Mouse (Mus musculus): ENCODE results near the gene Tnfaip1. TPM values are rescaled to one million over a fixed set of nuclear protein-coding genes. Genes with fewer than 3 reads are reported as not detected.
A peak's percentile ranks its signal among the peaks of the same experiment; 100 is the strongest.
"Not testable (repeated sequence)": the region's sequence is repeated elsewhere in the genome, so short reads cannot be mapped to it uniquely, and the experiment has no call there.

The Tnfaip1 gene
- total RNA-seq (2022), result 10 to 100 TPM; 32.8 to 36.6 (median 34.2) TPM

DNA sequence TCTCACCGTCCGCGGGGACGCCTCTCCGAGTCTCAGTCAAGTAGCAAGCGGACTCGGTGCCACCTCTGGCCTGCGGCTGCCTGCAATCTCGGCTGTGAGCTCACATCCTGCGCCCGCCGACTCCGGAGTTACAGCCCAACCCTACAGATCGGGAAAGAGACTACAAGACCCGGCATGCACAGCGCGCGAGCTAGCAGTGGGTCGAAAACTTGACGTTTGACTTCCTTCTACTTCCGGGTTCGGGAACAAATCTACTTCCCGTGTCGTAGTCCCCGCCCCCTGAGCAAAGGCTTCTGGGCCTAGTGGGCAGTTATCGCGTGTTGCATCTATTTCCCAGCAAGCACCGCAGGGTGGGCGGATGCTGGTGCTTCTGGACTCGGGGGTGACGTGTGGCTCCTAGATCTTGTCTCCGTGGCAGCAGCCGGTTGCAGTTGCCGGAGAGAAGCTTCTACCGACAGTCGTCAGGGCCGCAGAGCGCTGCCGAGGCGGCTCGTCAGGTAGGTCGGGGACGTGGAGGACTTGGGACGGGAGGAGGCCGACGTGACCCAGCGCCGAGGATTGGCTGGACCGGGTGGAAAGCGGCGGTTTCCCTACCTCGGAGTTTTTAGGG lies at the start of gene Tnfaip1, which contains the start of gene Ift20:
Gene Tnfaip1, minus strand, starts transcription at position 253 of the 610 bp plus-strand sequence.
Gene Ift20, plus strand, starts transcription at position 282 of the 610 bp plus-strand sequence.
- DNase-seq (ENCODE audit: low spot score in 2 of 2), result peak; percentile 92 to 99

DNA sequence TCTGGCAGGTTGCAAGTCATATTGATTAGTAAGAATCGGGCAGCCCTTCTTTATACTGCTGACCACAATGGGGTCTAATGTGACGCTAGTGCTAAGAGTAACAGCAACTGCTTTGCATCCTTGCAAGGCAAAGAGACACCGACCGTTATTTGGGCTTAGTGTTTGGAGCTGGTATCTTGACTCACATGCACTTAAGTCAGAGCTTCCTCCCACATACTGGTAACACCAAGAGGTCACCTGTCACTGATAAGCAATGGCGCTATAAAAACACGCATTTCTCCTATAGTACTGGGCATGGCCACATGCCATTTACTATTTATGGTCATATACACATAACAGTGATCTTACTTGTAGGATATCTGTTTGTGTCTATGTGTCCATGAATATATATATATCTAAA lies 46.7 kb upstream of the Tnfaip1 start:
- DNase-seq (ENCODE audit: low spot score in 2 of 2), result no peak

DNA sequence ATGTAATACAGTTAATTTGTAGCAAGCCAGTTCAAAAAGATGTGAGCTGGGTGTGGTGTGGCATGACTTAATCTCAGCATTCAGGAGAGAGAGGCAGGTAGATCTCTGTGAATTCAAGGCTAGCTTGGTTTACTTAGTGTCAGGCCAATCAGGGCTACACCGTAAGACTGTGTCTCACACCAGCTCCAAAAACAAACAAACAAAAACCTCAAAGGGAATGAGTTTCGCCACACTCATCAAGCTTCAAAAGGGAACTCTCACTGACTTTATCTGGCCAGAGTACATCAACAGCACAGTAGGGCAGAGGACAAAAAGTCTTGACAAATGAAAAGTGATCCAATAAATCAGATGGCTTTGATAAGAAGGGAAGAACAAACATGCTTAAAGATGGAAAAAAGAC lies 38.8 kb upstream of the Tnfaip1 start:
- DNase-seq (ENCODE audit: low spot score in 2 of 2), result no peak

DNA sequence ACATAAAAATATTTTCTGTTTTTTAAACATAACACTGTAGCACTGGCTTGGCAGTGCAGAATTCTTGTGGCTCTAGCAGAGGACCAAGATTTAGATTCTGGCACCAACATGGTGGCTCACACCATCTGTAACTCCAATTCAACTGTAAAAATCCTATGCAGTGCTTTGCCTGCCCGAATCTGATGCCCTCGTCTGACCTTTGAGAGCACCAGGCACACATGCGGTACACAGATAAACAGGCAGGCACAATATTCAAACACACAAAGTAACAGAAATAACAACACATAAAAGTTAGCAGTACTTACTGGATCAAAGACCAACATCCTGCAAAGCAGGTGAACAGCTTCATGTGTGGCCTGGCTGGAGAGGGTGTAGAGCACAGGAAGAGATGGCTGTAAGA lies 38.4 kb upstream of the Tnfaip1 start:
- DNase-seq (ENCODE audit: low spot score in 2 of 2), result no peak

DNA sequence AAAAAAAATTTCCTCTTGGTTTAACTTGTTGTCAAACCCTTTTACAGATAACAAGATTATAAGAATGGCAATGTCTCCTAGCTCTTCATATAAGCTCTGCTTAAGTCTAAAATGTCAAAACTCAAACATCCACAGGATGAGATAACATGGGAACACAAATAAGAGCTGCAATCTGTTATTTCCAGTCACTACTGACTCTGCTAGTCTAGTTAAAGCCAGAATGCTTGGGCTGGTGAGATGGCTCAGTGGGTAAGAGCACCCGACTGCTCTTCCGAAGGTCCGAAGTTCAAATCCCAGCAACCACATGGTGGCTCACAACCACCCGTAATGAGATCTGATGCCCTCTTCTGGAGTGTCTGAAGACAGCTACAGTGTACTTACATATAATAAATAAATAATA lies 37.9 kb upstream of the Tnfaip1 start:
- not testable (repeated sequence) for DNase-seq (ENCODE audit: low spot score in 2 of 2)

DNA sequence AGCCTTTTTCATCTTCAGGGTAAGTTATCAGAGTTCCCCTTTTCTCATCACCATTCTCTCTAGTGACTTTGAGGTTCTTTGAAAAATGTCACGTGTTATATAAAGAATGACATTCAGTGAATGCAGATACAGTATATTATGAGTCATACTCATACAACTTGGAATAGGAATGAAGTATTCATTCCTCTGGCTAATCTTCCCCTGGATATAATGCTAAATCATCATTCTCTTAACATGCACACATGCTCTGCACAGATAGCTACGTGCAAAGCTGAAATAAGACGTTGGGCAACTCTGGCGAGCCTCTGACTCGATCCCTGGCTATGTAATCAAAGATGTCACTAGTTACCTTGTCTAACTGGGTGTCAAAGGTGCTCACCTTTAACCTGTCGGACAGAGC lies 35.7 kb upstream of the Tnfaip1 start:
- DNase-seq (ENCODE audit: low spot score in 2 of 2), result no peak

DNA sequence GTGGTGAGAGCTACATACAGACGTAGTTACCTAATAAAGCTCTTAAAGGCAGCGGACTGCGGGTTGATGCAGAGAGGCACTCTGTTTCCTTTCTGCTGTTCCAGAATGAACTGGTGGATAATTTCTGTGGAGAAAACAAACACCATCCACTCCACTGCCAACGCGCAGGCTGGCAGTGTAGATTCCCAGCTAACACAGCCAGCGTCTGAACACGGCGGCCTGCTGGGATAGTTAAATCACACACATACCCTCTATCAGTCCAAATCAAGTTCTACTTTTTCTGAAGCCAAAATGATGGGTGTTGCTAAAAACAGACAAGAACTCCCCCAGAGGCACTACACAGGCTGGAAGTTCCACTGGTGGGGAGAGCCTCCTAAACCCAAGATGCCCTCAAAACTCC lies 35.3 kb upstream of the Tnfaip1 start:
- no peak for DNase-seq (ENCODE audit: low spot score in 2 of 2)

DNA sequence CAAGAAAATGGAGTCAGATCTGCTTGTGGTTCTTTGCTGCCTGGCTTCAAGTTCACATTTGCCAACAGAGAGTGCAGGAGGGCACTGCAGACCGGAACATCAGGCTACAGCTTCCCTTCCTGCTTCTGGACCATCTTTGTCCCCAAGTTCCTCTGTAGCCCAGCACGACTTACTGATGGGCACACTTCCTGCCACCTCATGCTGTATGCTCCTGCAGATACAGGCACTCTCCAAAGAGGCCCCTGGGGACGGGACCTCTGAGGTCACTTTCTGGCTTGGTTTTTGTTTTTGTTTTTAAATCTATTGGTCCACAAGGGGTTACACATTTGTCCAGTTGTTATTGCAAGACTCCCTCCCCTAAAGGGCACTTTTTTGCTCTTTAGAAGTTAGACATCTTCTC lies 33.7 kb upstream of the Tnfaip1 start:
- DNase-seq (ENCODE audit: low spot score in 2 of 2), result no peak

DNA sequence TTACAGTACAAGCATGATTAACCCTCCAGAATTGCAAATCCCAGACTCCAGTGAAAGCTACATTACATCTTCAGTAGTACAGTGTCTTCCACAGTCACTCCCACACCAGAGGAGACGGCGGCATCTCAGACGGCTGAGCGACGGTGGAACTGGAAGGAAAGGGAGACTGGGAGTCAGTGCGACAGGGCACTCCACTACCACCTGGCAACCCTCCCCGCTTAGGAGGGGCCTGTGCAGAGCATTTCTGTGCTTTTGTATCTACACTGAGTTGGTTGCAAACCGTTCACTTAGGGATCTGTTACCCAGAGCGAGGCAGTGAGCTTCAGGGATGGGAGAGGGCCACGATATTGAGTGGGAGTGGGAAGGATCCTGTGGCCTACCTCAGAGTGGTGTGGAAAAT lies 32.7 kb upstream of the Tnfaip1 start:
- DNase-seq (ENCODE audit: low spot score in 2 of 2), result no peak

DNA sequence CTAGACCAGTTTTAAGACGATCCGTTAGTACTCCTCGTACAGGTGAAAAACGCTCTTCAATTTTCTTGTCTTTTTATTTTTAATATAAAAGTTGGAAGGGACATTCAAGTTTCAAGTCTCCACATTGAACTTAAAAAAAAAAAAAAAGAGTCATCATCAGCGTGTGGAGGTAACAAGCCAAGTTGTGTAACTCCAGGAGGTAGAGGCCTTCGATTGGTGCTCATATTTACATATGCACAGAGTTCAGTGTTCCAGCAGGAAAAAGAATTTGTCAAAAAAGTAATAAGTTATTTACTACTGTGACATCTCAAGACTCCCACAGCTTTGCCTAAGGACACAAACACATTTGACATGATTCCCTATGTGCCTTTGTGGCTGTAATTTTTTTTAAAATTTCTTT lies 31.5 kb upstream of the Tnfaip1 start:
- DNase-seq (ENCODE audit: low spot score in 2 of 2), result no peak

DNA sequence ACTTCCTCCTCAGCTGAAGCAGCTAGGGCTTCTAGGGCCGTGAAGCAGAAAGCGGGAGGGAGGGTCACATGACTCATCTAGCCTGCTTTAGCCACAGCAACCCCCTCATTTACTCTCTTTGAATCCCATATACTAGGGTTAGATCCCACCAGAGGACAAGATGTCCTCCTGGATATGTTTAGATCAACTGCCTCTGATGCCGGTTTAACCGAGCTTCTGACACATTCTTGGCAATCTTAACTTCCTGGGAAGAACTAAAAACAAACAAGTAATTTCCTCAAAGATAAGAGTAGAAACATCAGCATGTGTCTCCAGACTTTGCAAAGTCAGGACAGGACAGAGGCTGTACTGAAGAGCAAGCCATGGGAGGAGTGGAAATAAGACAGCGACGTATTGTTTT lies 30.6 kb upstream of the Tnfaip1 start:
- DNase-seq (ENCODE audit: low spot score in 2 of 2), result no peak

DNA sequence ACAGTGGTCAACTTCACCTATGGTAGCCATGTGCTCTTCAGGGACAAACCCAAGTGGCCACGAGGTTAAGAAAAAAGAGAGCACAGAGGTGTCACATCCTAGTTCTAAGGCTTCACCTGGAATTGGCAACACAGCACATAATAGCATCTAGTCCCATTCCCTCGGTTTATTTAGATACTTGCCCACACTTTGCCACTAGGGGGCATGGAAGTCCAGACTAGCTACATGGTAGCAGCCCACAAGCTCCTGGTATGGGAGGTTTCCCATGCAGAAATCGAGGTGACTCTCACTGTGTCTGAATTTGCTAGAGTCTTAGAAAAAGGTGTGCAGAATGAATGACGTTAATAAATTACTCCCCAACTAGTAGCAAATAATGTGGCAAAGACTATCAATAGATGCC lies 24.3 kb upstream of the Tnfaip1 start:
- peak in 1 of 2 experiments; percentile 65 for DNase-seq (ENCODE audit: low spot score in 2 of 2)

DNA sequence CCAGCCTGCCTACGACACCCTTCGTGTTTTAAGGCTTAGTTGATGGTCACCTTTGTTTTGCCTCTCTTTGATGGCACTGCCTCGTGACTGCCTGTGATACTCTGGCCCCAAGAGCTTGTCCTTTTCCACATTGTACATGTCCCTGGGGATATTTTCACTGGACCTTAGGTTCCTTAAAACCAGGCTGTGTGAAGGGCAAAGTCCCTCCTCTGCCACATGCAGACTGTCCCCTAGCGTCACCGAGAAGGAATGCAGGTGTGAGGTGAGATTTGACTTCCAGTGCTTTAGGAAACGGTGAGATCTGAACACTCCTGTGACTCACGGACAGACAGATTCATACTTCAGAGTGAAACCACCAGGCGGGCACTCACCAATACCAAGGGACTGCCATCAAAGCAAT lies 21.1 kb upstream of the Tnfaip1 start:
- DNase-seq (ENCODE audit: low spot score in 2 of 2), result no peak

DNA sequence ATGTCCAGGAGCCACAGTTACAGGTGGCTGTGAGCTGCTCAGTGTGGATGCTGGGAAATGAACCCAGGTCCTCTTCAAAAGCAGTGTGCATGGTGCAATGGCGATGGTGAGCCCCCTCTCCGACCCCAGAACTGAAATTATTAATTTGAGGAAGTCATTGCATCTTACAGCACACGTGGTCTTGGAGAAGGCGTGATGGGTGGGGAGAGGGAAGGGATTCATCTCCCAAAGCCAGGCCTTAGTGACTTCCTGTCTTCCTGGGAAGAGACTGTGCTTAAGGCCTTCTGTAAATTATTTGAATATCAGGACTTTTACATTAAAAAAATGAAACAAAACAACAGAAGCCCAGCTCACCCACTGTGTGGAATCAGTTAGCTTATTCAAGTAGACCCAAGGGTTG lies 19.9 kb upstream of the Tnfaip1 start:
- no peak for DNase-seq (ENCODE audit: low spot score in 2 of 2)

DNA sequence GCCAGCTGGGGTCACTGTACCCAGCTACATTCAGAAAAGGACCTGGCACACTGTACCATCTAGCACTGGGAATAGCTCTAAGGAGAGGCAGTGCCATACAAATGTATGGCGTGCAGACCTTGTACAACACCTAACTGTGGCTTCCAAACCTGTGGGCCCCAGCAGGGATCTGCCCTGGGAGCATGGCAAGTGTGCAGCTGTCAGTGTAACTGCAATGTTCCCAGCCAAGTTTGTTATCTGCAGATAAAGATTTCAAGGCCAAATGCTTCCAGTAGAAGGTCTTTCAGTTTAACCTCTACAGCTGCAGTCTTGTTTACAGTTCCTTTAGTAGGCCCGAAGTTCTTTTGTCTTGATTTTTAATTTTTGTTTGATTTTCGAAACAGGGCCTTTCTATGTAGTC lies 19.5 kb upstream of the Tnfaip1 start:
- no peak for DNase-seq (ENCODE audit: low spot score in 2 of 2)

DNA sequence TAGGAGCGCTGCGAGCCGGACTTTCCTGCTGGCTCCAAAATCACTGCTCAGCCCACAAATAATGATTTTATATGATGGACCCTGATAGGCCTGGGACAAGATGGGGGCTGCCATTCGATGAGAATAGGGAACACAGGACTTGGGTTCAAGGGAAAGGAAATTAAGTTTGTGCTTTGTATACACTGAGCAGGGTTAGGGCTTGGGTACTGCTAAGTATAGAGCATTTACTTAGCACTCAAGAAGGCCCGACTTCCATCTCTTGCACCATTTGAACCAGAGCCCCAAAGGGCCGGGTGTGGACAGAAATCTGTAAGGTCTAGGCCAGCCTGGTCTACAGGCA lies 14.9 kb upstream of the Tnfaip1 start:
- DNase-seq (ENCODE audit: low spot score in 2 of 2), result no peak

DNA sequence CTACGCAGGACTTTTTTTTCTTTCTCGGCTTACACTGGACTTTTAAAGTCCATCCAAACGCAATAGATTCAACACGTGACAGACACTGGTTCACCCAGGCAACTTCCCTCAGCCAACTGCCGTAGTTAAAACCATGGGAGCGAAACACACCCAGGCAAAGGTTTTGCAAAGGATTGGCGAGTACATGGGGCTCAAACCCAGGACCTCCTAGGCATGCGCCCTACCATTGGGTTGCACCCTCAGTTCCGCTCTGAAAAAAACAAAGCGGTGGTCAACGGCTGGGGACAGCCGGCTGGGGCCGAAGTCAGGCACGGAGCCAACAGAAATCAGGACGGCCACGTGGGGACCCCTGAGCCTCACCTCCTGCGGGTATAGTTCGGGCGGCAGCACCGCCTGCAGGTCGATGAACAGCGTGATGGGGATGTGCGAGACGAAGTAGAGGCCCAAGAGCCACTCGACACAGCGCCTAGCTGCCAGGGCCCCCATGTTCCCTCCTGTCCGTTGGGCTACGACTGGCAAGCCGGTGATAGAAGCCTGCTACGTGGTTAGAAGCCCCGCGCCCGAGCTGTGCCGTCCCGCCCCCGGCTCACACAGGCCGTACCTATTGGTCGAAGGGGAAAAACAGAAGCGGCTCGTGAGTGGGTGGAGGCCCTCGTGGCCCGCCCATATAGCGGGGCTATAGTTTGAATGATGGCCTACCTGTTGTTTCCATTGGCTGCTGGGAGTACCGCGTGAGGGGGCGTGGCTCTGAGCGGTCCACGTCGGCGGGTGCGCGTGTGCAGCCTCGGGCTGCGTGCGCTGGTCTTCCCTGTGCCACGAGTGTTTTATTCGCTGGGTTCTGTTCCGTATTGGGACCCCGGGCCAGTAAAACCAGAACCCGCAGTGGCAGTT lies 14.3 kb upstream of the Tnfaip1 start, which contains the start of gene Tmem97:
Gene Tmem97, minus strand, starts transcription at position 610 of the 891 bp plus-strand sequence.
- peak; percentile 81 to 98 for DNase-seq (ENCODE audit: low spot score in 2 of 2)

DNA sequence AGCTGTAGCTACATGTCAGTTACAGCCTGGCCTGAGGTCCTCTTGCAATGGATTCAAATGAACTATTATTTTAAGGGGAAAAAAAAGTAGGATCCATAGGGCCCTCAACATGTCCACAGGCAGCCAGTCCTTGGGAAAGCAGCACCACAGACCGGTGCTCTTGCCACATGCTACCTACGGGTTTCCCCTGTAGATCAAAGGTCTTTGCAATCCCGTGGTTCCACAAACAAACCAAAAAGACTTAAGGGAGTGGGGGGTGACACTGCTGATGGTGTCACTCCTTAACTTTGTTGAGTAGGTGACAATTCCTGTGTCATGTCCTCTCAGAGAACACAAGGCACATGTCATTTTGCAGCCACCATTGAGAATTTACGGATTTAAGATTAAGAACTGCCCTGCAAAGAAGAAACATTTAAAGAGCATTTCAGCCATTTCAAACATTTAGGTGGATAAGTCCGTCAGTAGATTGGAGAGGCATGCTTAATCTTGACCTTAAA lies 13.4 kb upstream of the Tnfaip1 start:
- DNase-seq (ENCODE audit: low spot score in 2 of 2), result no peak

DNA sequence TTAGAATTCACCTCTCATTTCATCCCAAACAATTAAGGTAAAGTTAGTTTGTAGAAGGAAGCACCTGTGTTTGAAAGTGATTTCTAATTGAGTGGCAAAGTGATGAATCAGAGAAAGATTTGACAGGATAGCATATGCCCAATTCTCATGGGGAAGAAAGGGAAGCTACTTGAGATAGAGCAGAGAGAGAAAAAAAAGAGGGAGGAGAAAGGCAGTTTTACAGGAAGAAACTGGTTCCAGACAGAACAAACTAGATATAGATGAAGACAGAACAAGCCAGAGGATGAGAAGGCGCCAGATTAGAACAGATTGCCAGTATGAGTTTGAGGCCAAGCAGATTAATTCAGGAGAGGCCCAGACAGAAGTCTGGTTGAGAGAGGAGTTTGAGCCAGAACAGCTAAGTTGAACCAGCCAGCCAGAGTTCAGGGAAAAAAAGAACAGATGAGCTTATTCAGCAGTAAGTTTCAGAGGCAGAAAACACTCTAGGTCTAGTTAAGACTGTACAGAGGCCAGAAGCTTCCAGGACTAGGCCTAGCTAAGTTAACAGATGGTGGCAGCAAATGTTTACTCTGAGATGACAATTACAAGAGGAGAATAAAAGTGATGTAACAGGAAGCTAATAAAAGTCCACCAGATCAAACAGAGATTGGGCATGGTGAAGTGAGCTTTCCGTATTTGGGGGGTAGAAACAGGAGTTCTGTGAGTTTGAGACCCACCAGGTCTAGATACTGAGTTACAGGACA lies 11.8 kb upstream of the Tnfaip1 start:
- DNase-seq (ENCODE audit: low spot score in 2 of 2), result no peak

DNA sequence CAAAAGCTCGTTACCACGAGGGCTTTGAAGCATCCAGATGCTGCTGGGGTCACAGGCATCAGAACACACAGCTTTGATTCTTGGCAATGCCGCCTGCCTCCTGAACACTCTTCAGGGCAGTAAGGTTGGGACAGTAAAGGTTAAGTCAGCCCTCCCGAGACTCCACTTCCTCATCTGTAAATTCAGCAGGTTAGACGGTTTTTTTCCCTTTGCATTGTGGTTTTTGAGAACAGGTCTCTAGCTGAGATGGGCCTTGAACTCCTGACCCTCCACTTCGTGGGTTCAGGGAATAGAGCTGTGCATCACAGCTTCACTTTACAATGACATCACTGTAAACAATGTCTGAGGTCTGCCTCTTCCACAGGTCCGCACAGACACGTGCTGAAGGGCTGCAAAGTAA lies 9.0 kb upstream of the Tnfaip1 start:
- DNase-seq (ENCODE audit: low spot score in 2 of 2), result no peak

DNA sequence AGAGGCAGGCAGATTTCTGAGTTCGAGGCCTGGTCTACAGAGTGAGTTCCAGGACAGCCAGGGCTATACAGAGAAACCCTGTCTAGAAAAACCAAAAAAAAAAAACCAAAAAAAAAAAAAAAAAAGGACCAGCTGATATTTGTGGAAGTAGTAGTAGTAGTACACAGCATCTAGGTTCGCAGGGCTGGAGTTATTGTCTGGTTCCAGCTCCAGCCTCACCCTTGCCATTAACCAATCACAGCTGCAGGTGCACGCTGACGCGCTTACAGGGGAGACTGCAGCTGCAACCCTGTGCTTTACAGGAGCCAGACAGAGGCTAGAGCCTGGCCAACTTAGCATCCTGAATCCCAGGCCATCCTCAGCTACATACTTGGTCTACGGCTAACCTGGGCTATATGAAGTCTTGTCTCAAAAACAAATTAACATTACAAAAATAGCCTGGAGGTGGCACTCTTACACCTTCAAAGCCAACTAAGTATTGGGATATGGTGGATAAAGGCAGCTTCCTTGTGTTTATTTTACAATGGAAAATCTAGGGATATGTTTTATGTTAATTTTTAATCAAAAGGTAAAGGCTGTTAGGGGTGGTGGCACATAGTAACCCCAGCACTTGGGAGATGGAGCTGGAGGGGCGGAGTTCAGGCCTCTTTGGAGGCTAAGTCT lies 8.4 kb upstream of the Tnfaip1 start:
- no peak for DNase-seq (ENCODE audit: low spot score in 2 of 2)
